Mouse (Mus musculus) erythroblast, embryonic 14.5 days (primary cell): ENCODE results near the gene Herpud2.

Source experiments
- GATA1 ChIP-seq: IDR thresholded peaks from 2 replicates; pipeline ENCODE4 v1.6.1; 2012; ENCODE audit warnings: low read length, inconsistent platforms, mixed read lengths
- TAL1 ChIP-seq: IDR thresholded peaks from 3 replicates; pipeline ENCODE4 v1.6.1; 2012; ENCODE audit warnings: low read length, inconsistent platforms, mixed read lengths

DNA sequence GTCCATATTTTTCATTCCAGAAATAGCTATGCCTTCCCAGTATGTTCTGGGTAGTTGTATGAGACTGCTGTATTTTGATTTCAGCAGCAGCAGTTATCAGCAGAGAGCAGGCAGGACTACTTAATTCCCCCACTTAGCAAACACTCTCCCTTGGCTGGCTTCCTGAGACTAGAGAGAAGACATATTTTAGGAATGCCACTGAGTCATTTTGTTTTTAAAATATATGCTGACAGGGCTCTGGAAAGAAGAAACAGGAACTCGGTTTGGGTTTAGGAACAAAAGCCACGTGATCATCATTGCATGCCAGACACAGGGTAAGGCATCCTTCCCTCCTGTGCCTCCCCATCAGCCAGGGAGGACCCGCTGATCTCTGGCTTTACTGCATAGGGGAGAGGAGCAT, 75.6 kb downstream of the Herpud2 start:
- no peak for TF ChIP-seq GATA1
- TF ChIP-seq TAL1, result no peak
